Mouse (Mus musculus): ENCODE measurements around the gene Jakmip3.

Jakmip3 gene

GRCm38 (mm10) chr7:138947741-138948140, 7.2 kb downstream of the Jakmip3 start:
- no peak for DNase-seq (ENCODE audit: low read depth, low spot score)

- DNase-seq (ENCODE audit: low read depth, low spot score): no peak
These were observed 7.8 kb downstream of the Jakmip3 start for GRCm38 (mm10) chr7:138948309-138948708.

GRCm38 (mm10) chr7:138955787-138956186, 15.3 kb downstream of the Jakmip3 start:
- no peak for DNase-seq (ENCODE audit: low read depth, low spot score)

GRCm38 (mm10) chr7:138957106-138957505, 16.6 kb downstream of the Jakmip3 start:
- no peak for DNase-seq (ENCODE audit: low read depth, low spot score)

DNA sequence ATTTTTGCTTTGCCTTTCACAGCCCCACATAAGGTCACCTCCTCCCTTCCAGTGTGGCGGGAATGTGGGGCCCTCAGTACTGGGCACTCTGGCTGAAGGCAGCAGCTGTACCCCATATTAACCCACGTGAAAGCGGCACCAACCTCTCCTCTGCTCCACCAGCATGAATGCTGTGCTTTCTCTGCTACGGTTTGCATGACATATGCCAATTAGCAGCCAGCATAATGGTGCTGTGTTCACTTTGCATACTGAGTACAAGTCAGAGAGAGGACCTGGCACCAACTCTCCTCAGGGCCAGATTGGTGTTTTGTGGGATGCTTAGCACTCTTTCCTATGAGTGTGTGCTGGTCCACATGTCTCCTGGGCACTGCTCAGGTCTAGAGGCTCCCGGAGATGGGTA, 19.2 kb downstream of the Jakmip3 start:
- no peak for DNase-seq (ENCODE audit: low read depth, low spot score)

- no peak for DNase-seq (ENCODE audit: low read depth, low spot score)
These were observed 23.2 kb downstream of the Jakmip3 start for GRCm38 (mm10) chr7:138963756-138964155.

DNA sequence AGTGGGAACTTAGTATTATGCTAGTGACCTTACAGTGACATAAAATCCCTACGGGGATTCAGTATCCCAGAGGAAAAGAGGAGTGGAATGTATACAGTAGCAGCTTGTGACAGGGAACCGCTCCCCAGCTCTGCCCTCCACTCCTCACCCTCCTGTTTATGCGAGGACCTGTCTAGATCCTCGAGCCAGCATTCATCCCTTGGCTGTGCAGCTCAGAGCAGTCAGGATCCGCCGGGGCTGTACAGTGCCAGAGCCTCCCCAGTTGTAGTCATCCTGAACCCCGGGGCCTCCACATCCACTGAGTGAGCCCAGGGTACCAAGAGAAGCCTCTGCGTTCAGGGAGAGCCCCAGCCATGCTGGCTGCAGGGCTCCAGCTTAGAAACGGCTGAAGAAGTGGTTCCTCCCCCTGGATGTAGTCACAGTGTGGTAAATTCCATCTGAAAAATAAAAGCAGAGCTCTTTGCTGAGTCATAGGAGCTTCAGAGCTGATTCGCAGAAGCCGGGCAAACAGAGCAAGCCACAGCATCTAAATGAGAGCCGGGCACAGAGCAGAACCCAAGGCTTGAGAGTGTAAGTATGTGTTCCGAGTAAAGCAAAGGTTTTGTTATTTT, 27.6 kb downstream of the Jakmip3 start:
- no peak for DNase-seq (ENCODE audit: low read depth, low spot score)

DNA sequence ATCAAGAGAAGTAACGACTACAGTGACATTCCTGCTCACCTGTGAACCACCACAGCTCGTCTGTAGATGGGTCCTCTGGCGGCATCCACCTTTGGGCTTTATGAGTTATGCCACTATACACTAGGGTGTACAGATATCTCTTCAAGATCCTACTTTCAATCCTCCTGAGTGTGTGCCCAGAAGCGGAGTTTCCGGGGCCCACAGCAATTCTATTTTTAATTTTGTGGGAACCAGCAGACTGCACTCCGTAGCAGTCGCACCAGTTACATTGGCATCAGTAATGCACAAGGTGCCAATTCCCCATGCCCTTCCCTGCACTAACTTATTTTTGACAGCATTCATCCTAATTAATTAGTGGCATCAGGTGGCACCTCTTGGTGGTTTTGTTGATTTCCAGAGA, 37.0 kb downstream of the Jakmip3 start:
- no peak for DNase-seq (ENCODE audit: low read depth, low spot score)

GRCm38 (mm10) chr7:138984576-138984975, 44.0 kb downstream of the Jakmip3 start:
- no peak for DNase-seq (ENCODE audit: low read depth, low spot score)

DNA sequence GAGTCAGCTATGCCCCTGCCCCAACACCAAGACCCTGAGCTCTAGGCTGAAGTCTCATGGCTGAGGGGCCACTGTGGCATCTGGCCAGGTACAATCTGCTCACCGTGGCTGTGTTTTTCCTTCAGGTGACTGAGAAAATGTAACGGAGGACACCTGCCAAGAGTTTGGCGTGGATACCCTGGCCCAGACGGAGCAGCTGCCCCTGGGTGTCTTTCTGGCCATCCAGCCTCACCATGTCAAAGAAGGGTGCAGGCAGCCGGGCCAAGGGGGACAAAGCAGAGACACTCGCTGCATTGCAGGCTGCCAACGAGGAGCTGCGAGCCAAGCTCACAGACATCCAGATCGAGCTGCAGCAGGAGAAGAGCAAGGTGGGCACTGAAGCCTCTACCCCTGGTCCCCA, 48.6 kb downstream of the Jakmip3 start:
- no peak for DNase-seq (ENCODE audit: low read depth, low spot score)

DNA sequence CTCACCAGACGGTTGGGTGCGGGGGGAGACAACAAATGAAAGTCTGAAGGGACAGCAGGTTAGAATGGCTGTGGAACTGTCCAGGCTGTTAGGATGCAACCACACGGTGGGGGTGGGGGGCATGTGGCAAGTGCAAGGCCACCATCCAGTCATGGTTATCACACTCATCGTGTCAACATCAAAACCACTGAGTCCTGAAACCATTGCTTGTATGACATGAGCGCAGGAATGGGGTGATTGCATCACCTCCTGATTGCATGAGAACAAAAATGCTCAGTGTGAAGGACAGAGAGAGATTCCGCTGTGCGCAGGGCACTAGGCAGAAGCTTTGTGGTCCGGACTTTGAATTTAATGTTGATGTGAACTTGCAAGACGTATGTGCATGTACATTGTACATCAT, 62.2 kb downstream of the Jakmip3 start:
- no peak for DNase-seq (ENCODE audit: low read depth, low spot score)

GRCm38 (mm10) chr7:139003250-139003649, 62.7 kb downstream of the Jakmip3 start:
- no peak for DNase-seq (ENCODE audit: low read depth, low spot score)

- DNase-seq (ENCODE audit: low read depth, low spot score): no peak
These were observed 69.4 kb downstream of the Jakmip3 start for GRCm38 (mm10) chr7:139009786-139010502.

DNA sequence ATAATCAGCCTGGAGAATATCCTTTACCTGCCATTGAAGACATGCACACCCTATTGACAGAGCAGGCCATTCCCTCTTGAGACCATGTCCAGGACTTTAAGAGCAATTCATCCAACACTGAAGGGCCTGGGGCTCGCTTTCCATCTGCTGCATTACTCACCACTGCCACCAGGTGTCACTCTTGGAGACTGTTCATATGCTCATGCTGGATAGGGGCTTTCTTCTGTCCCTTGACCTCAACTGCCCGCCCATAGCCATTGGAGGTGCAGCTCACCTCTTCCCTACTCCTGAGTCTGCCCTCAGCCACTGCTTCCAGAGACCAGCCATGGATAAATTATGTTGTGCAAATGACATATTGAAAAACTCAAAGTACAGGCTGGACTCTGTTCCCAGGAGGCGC, 70.5 kb downstream of the Jakmip3 start:
- DNase-seq (ENCODE audit: low read depth, low spot score): peak; percentile 49

DNA sequence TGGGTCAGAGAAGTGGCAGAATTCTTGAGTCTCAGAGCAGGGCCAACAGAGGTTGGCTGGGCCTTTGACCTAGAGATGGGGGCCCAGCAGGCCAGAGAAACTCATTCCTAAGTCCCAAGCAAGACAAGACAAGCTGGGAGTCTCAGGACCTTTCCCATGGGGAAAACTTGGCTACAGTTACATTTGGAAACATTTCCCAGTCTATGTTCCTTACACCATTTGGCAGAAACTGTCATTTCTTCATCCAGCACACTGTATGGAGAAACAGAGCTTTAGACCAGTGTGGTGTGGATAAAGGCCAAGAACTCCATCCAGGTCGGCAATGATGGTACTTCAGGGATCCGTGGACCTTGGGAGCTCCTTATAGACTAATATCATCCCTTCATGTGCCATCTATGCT, 71.1 kb downstream of the Jakmip3 start:
- DNase-seq (ENCODE audit: low read depth, low spot score): no peak

- no peak for DNase-seq (ENCODE audit: low read depth, low spot score)
These were observed 72.3 kb downstream of the Jakmip3 start for GRCm38 (mm10) chr7:139012767-139013369.

GRCm38 (mm10) chr7:139015143-139015542, 74.6 kb downstream of the Jakmip3 start:
- DNase-seq (ENCODE audit: low read depth, low spot score): peak; percentile 50

DNA sequence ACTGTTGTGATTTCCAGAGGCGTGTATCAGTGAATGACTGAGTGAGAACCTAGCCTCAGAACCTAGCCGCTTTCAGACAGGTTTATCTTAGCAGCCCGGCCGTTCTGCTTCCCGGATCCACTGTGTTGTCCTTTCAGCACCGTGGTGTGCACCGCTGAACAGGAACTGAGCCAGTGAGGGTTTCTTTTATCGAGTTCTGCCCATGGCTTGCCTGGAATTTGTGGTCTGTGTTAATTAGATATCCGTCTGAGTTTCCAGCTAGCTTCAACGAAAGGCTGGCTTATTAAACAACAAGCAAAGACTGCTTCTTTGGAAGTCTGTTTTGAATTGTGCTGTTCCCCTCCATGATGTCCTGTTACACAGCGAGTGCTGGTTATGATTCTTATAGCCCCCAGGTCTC, 75.8 kb downstream of the Jakmip3 start:
- no peak for DNase-seq (ENCODE audit: low read depth, low spot score)

DNA sequence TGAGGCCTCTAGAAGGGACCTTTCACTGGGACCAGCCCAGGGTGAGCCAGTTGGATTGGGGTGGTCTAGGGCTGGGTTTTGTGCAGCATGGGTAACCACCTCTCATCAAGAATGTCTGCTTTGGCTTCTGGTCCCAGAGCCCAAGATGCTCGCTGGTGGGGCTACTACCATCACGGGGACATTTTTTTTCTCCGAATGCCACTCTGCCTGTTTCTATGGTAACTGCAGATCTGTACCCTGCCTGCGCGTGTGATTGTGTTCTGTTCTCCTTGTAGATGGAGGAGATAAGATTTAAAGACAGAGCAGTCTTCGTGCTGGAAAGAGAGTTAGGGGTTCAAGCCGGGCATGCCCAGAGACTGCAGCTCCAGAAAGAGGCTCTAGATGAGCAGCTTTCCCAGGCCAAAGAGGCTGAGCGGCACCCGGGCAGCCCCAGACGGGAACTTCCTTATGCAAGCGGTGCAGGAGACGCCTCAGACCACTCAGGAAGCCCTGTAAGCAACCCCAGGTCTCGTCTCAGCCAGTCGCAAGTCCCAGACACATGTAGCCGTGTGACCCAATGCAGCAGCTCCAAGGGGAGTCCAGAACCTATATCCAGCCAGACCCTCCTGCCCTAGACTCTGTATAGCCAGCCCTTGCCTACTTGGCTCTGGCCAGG, 76.8 kb downstream of the Jakmip3 start:
- no peak for DNase-seq (ENCODE audit: low read depth, low spot score)

- DNase-seq (ENCODE audit: low read depth, low spot score): no peak
These were observed 80.4 kb downstream of the Jakmip3 start for GRCm38 (mm10) chr7:139020884-139021283.

- DNase-seq (ENCODE audit: low read depth, low spot score): no peak
These were observed 80.8 kb downstream of the Jakmip3 start for GRCm38 (mm10) chr7:139021326-139021725.

DNA sequence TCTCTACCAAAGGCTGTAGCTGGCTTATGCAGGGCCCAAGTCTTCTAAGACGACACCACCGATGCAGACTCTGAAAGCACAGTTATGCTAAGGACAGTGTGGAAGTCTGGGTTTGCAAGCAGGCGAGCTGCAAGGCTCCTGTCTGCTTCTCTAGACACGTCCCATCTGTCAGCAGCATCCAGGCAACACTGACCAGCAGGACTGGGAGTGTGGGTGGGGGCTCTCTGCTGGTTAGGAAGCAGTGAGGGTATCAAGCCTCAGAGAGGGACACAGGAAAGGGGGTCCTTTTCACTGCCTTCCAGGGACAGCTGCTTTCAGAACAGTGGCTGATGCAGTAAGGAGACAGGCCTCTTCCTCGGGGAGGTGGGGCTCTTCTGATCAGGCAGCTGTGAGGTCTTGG, 86.6 kb downstream of the Jakmip3 start:
- DNase-seq (ENCODE audit: low read depth, low spot score): no peak

DNA sequence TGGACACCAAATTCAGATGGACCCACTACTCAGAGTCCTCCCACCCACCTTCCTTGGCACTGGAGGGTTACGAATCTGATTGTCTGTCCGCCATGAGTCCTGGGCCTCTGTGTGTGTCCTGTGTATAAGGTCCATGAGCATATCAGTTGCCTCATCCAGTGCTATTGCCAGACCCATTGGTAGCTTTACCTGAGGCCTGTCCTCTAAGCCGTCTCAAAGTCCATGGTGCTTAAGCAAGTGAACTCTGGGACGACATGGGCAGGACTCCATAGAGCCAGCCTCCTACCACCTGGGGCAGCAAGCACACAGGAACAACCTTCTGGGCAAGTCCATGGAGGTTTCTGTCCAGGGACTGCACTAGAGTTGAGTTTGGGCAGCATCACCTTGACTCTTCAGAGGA, 90.7 kb downstream of the Jakmip3 start:
- DNase-seq (ENCODE audit: low read depth, low spot score): no peak
